Mouse (Mus musculus): Measurements from ENCODE around the gene Cep131. TPM values are rescaled to one million over a fixed set of nuclear protein-coding genes. Genes with fewer than 3 reads are reported as not detected.
A peak's percentile ranks its signal among the peaks of the same experiment; 100 is the strongest.

The Cep131 gene
- polyA plus RNA-seq, 1 experiment = 19.8 TPM

GRCm38 (mm10) chr11:120107796-120108195 is 21.2 kb upstream of the Cep131 start:
- no peak overlapping the region for H3K4me3 ChIP-seq (replicated peaks; ENCODE audit: control insufficient read depth, low read depth, low read length)
- no peak for TF ChIP-seq CTCF (IDR thresholded peaks at IDR 0.05; ENCODE audit: control insufficient read depth, insufficient read depth, low read length)
- TF ChIP-seq POLR2A (IDR thresholded peaks at IDR 0.05; ENCODE audit: borderline replicate concordance, control insufficient read depth, low read depth, low read length) = no peak
- no peak overlapping the region for H3K27ac ChIP-seq (ENCODE audit: control insufficient read depth, insufficient read depth, low read depth, low read length, poor library complexity)
- no peaks in the 10 kb centered on the region for H3K4me1 ChIP-seq (ENCODE audit: control insufficient read depth, insufficient read depth, low read length)
- 90% methylated on average over 9 of the region's 9 CpGs for WGBS

DNA sequence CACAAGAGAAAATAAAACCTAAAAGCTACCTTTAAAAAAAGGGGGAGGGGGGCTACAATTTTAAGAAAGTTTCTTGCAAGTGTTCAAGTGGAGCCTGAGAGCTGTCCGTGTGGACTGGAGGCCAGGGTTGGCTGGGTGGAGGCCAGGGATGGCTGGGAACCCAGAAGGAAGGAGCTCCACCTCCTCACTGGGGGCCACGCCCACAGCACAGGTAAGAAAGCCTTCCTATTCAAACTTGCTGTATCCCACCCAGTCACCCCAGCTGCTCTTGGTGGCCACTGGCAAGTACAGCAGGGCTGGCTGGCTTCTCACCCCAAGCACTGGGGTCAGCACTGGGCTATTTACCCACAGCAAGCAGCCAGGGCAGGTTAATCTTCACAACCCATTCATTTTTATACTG is 20.4 kb upstream of the Cep131 start:
- no peak overlapping the region for H3K27ac ChIP-seq (ENCODE audit: control insufficient read depth, insufficient read depth, low read depth, low read length, poor library complexity)
- TF ChIP-seq POLR2A (IDR thresholded peaks at IDR 0.05; ENCODE audit: borderline replicate concordance, control insufficient read depth, low read depth, low read length) (no peak), CTCF (IDR thresholded peaks at IDR 0.05; ENCODE audit: control insufficient read depth, insufficient read depth, low read length) (no peak)
- WGBS = 91% methylated on average over 2 of the region's 2 CpGs
- no peaks in the 10 kb centered on the region for H3K4me1 ChIP-seq (ENCODE audit: control insufficient read depth, insufficient read depth, low read length)
- H3K4me3 ChIP-seq (replicated peaks; ENCODE audit: control insufficient read depth, low read depth, low read length) = no peak overlapping the region

- no peaks in the 10 kb centered on the region for H3K4me1 ChIP-seq (ENCODE audit: control insufficient read depth, insufficient read depth, low read length)
- H3K27ac ChIP-seq (ENCODE audit: control insufficient read depth, insufficient read depth, low read depth, low read length, poor library complexity) = no peak overlapping the region
- no peak overlapping the region for H3K4me3 ChIP-seq (replicated peaks; ENCODE audit: control insufficient read depth, low read depth, low read length)
- 77% methylated on average over 3 of the region's 3 CpGs for WGBS
- TF ChIP-seq POLR2A (IDR thresholded peaks at IDR 0.05; ENCODE audit: borderline replicate concordance, control insufficient read depth, low read depth, low read length) = no peak
- TF ChIP-seq CTCF (IDR thresholded peaks at IDR 0.05; ENCODE audit: control insufficient read depth, insufficient read depth, low read length) = no peak
These were observed 16.9 kb upstream of the Cep131 start for GRCm38 (mm10) chr11:120103431-120103997.

DNA sequence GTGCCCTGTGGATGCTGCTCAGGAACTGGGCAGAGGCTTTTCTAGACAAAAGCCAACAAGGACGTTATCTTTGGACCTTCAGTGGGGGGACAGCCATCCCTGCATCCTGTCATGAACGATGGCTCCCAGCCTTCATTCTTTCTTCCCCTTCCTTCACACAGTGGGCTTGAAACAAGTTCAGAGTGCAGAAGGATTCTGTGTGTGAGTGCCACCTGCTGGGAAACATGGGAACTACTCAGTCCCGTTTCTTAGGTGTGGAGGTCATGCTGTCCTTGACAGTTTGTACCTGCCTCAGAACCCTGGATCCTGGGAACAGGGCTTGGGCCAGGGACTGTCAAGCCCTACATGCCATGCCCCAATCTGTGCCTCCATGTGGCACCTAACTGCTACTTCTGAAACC is 14.4 kb upstream of the Cep131 start:
- H3K4me3 ChIP-seq (replicated peaks; ENCODE audit: control insufficient read depth, low read depth, low read length) = no peak overlapping the region
- TF ChIP-seq CTCF (IDR thresholded peaks at IDR 0.05; ENCODE audit: control insufficient read depth, insufficient read depth, low read length) = peak; percentile 74
- TF ChIP-seq POLR2A (IDR thresholded peaks at IDR 0.05; ENCODE audit: borderline replicate concordance, control insufficient read depth, low read depth, low read length) = no peak
- peaks cover 2% of the 10 kb centered on the region for H3K4me1 ChIP-seq (ENCODE audit: control insufficient read depth, insufficient read depth, low read length)
- under 1% methylated on average over 3 of the region's 3 CpGs for WGBS
- no peak overlapping the region for H3K27ac ChIP-seq (ENCODE audit: control insufficient read depth, insufficient read depth, low read depth, low read length, poor library complexity)

GRCm38 (mm10) chr11:120098588-120099511 is 12.2 kb upstream of the Cep131 start, which contains the start of the genes Tepsin and Ndufaf8:
TSS of gene Tepsin (minus strand) at chr11:120098731.
TSS of gene Ndufaf8 (plus strand) at chr11:120098928.
- peak within 1 kb of the TSS; percentile 91 for H3K4me3 ChIP-seq (replicated peaks; ENCODE audit: control insufficient read depth, low read depth, low read length)
- H3K27ac ChIP-seq (ENCODE audit: control insufficient read depth, insufficient read depth, low read depth, low read length, poor library complexity) = peak within 1 kb of the TSS; percentile 74
- under 1% methylated on average over 77 of the region's 77 CpGs for WGBS
- 0 out of 2 replicates have a peak, but pooled peaks have one; percentile 11 for TF ChIP-seq CTCF (IDR thresholded peaks at IDR 0.05; ENCODE audit: control insufficient read depth, insufficient read depth, low read length)
- TF ChIP-seq POLR2A (IDR thresholded peaks at IDR 0.05; ENCODE audit: borderline replicate concordance, control insufficient read depth, low read depth, low read length) = peak; percentile 80; the same call in 1 of the 2 replicates
- H3K4me1 ChIP-seq (ENCODE audit: control insufficient read depth, insufficient read depth, low read length) = peaks cover 2% of the 10 kb centered on the region

DNA sequence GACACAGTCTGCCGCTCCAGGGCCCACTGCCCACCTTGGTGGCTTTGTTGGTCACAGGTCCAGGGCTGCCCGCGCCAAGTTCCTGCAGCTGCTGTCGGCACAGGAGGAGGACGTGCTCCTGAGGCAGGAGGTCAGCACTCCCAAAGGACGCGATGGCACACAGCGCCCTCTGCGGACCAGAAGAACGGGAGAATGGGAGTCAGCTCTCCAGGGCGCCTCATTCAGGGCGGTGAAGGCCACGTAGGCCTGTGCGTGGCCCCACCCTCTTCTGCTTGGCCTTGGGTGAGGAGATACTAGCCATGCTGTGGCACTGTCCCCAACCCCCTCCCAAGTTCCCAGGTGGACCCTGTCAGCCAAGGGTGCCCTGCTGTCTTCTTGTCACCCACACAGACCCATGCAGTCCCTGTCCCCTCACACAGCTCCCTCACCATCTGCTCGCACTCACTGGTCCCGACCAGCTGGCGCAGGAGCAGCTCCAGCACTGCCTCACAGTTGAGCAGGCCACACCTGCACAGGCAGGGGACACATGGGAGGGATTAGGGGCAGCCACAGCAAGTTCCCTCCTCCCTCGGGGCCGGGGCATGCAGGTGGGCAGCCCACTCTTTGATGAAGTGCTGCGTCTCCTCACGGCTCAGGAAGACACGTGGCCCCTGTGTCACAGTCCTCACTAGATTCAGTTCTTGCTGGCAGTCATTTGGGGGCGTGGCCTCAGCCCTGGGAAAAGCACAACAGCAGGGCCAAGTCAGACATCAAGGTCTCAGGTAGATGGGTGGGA is 6.4 kb upstream of the Cep131 start:
- TF ChIP-seq POLR2A (IDR thresholded peaks at IDR 0.05; ENCODE audit: borderline replicate concordance, control insufficient read depth, low read depth, low read length) = no peak
- no peak for TF ChIP-seq CTCF (IDR thresholded peaks at IDR 0.05; ENCODE audit: control insufficient read depth, insufficient read depth, low read length)
- 84% methylated on average over 23 of the region's 23 CpGs for WGBS

DNA sequence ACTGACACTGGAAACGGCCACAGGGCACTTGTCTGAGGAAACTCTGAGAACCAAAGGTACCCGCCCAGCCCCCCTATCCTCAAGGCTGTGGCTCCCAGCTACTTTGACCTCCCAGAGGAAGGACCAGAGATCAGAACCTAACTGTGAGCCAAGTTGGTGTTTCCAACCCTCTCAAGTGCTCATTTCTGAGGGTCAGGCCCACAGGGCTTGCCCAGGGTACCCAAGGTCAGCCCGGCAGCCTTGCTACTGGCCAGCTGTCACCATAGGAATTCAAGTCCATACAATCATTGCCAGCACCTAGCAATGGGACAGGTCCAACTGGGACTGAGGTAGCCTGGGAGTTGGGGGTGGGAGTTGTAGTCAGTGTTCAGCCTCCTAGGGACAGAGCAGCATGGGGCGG is 4.0 kb upstream of the Cep131 start:
- Histone ChIP-seq H3K4me1 (ENCODE audit: control insufficient read depth, insufficient read depth, low read length) (peaks cover 2% of the 10 kb centered on the region; the same call in 1 of the 2 replicates), H3K4me3 (replicated peaks; ENCODE audit: control insufficient read depth, low read depth, low read length) (no peak overlapping the region), H3K27ac (ENCODE audit: control insufficient read depth, insufficient read depth, low read depth, low read length, poor library complexity) (no peak overlapping the region)
- WGBS = 87% methylated on average over 4 of the region's 4 CpGs
- TF ChIP-seq CTCF (IDR thresholded peaks at IDR 0.05; ENCODE audit: control insufficient read depth, insufficient read depth, low read length) = no peak

More for the DNA sequence above, 6.4 kb upstream of the Cep131 start:
- H3K27ac ChIP-seq (ENCODE audit: control insufficient read depth, insufficient read depth, low read depth, low read length, poor library complexity) = no peak overlapping the region
- H3K4me3 ChIP-seq (replicated peaks; ENCODE audit: control insufficient read depth, low read depth, low read length) = no peak overlapping the region
- peaks cover 2% of the 10 kb centered on the region for H3K4me1 ChIP-seq (ENCODE audit: control insufficient read depth, insufficient read depth, low read length)

Data from bone marrow, adult 2 months (tissue).